Comparison of ENCODE assay signal across 8 mouse cellular contexts in the genomic region with DNA sequence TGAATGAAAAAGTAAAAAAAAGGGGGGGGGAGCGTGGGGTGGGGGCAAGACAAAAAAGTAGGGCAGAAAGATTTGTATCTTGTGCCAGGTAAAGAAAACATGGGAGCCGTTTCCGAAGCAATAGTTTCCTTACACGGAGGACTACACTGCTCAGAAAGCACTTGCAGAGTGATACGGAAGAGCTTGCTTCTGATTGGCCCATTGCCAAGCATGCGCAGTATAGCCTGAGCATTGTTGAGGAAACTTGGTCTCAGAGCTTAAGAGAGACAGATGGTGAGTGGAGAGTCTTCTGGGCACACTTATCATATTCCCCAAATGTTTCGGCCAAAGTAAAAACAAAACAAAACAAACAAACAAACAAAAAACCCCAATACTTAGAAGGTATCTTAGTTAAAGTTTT.
DNase-seq lines count a peak whose midpoint lies in the region; ATAC-seq and TF ChIP-seq lines count a peak whose summit lies in the region.

No protein-coding gene starts in this region.

- no peaks in the 10 kb centered on the region for H3K4me1 ChIP-seq in heart, embryonic 11.5 days (ENCODE audit: control insufficient read depth, insufficient read depth, low read length)
- no peaks in the 10 kb centered on the region for H3K4me1 ChIP-seq in lung, embryonic 14.5 days (ENCODE audit: insufficient read depth)
- no peaks in the 10 kb centered on the region for H3K4me1 ChIP-seq in lung, adult 2 months (ENCODE audit: control insufficient read depth, insufficient read depth, low read length)
- peaks cover 8% of the 10 kb centered on the region; the same call in 1 of the 2 replicates for H3K4me1 ChIP-seq in forebrain, embryonic 14.5 days (ENCODE audit: control insufficient read depth, insufficient read depth, low read length)

- no peak for TF ChIP-seq CTCF in lung, embryonic 14.5 days (IDR thresholded peaks at IDR 0.05; ENCODE audit: low read depth)
- no peak for TF ChIP-seq CTCF in lung, adult 2 months (IDR thresholded peaks at IDR 0.05; ENCODE audit: insufficient read depth, low read length)

- H3K27me3 ChIP-seq in heart, embryonic 11.5 days (ENCODE audit: control insufficient read depth, insufficient read depth, low read length), result no peaks in the 10 kb centered on the region
- no peaks in the 10 kb centered on the region for H3K27me3 ChIP-seq in lung, embryonic 14.5 days (ENCODE audit: insufficient read depth, low read length)
- H3K27me3 ChIP-seq in forebrain, embryonic 14.5 days (replicated peaks; ENCODE audit: control insufficient read depth, insufficient read depth, low read length), result no peaks in the 10 kb centered on the region

- 0 out of 2 replicates have a peak, but pooled peaks have one; percentile 71 for ATAC-seq in heart, embryonic 11.5 days (replicated peaks; ENCODE audit: insufficient number of reproducible peaks, low FRiP score, low TSS enrichment)
- ATAC-seq in lung, embryonic 14.5 days (ENCODE audit: insufficient read depth), result peak; percentile 91; the same call in 1 of the 2 replicates
- ATAC-seq in forebrain, embryonic 14.5 days, result peak; percentile 91

- 67% methylated on average over 7 of the region's 7 CpGs for WGBS in heart, embryonic 11.5 days (ENCODE audit: insufficient replicate concordance)
- 43% methylated on average over 7 of the region's 7 CpGs for WGBS in lung, embryonic 14.5 days
- 47% methylated on average over 7 of the region's 7 CpGs for WGBS in lung, adult 2 months
- 53% methylated on average over 7 of the region's 7 CpGs for WGBS in forebrain, embryonic 14.5 days

- H3K4me3 ChIP-seq in heart, embryonic 11.5 days (ENCODE audit: low read depth, low read length), result no peak overlapping the region
- no peak overlapping the region for H3K4me3 ChIP-seq in lung, embryonic 14.5 days (ENCODE audit: low read depth, low read length)
- H3K4me3 ChIP-seq in lung, adult 2 months (replicated peaks; ENCODE audit: extremely low read depth, low read depth, low read length), result no peak overlapping the region
- H3K4me3 ChIP-seq in forebrain, embryonic 14.5 days (ENCODE audit: low read depth, low read length), result no peak overlapping the region

- peak overlapping the region; percentile 2; the same call in 1 of the 2 replicates for H3K4me2 ChIP-seq in heart, embryonic 11.5 days
- peak overlapping the region; percentile 41 for H3K4me2 ChIP-seq in lung, embryonic 14.5 days
- no peak overlapping the region for H3K4me2 ChIP-seq in forebrain, embryonic 14.5 days (ENCODE audit: low read length)

- H3K36me3 ChIP-seq in heart, embryonic 11.5 days (ENCODE audit: control insufficient read depth, insufficient read depth, low read length), result no peaks in the 10 kb centered on the region
- no peaks in the 10 kb centered on the region for H3K36me3 ChIP-seq in lung, embryonic 14.5 days (ENCODE audit: insufficient read depth)
- H3K36me3 ChIP-seq in forebrain, embryonic 14.5 days (ENCODE audit: control insufficient read depth, insufficient read depth, low read length), result no peaks in the 10 kb centered on the region

- H3K9ac ChIP-seq in heart, embryonic 11.5 days (ENCODE audit: low read depth, low read length), result no peak overlapping the region
- no peak overlapping the region for H3K9ac ChIP-seq in lung, embryonic 14.5 days
- no peak overlapping the region for H3K9ac ChIP-seq in forebrain, embryonic 14.5 days (ENCODE audit: low read length)

- no peak for TF ChIP-seq POLR2A in lung, adult 2 months (IDR thresholded peaks at IDR 0.05; ENCODE audit: borderline replicate concordance, extremely low read depth, low read depth, low read length)

- H3K9me3 ChIP-seq in heart, embryonic 11.5 days (replicated peaks; ENCODE audit: control insufficient read depth, low read length), result no peaks in the 10 kb centered on the region
- H3K9me3 ChIP-seq in lung, embryonic 14.5 days (ENCODE audit: low read depth, low read length), result no peaks in the 10 kb centered on the region
- H3K9me3 ChIP-seq in forebrain, embryonic 14.5 days (replicated peaks; ENCODE audit: control insufficient read depth, low read length), result no peaks in the 10 kb centered on the region

- no peak for DNase-seq in heart, postnatal 36 days
- peak; percentile 84 for DNase-seq in lung, embryonic 14.5 days
- DNase-seq in lung, adult 2 months, result no peak
- peak; percentile 76 for DNase-seq in forebrain, embryonic 14.5 days (ENCODE audit: low spot score)
- DNase-seq in right cerebral cortex, adult 18-20 months, result peak; percentile 31
- DNase-seq in gastrocnemius, postnatal 10 days, result no peak
- DNase-seq in urinary bladder, adult 2 months (ENCODE audit: low spot score), result no peak

- no peak overlapping the region for H3K27ac ChIP-seq in heart, embryonic 11.5 days (ENCODE audit: low read depth, low read length)
- no peak overlapping the region for H3K27ac ChIP-seq in lung, embryonic 14.5 days (ENCODE audit: low read depth)
- H3K27ac ChIP-seq in forebrain, embryonic 14.5 days (ENCODE audit: low read depth, low read length), result no peak overlapping the region

- intact Hi-C loops in heart, postnatal 36 days (cut with DNase I), result no loop called here

Comparison
In these comparisons a context has a peak if more than half of its experiments do, and no peak if none do; other contexts are left out.
1. DNase-seq: peak in lung, embryonic 14.5 days (single experiment), forebrain, embryonic 14.5 days (single experiment) and right cerebral cortex, adult 18-20 months (single experiment); none in heart, postnatal 36 days (0 of 2), lung, adult 2 months (single experiment), gastrocnemius, postnatal 10 days (single experiment) and urinary bladder, adult 2 months (single experiment).
2. Peak in every context shown above with its lines, with median percentiles within 50 percentile points of each other: ATAC-seq.